Mouse (Mus musculus) liver, embryonic 12.5 days (tissue): ENCODE measurements around the gene Arhgap28. TPM values are rescaled to one million over a fixed set of nuclear protein-coding genes. Genes with fewer than 3 reads are reported as not detected.
"Not testable (repeated sequence)": the region's sequence is repeated elsewhere in the genome, so short reads cannot be mapped to it uniquely, and the experiment has no call there.

ENCODE experiments used
- ATAC-seq: fragments of 200-750 bp; cut with Nextera tagmentation; 2 replicates; pipeline ENCODE4 v1.8.0; 2017; ENCODE audit warnings: moderate number of reproducible peaks, mild to moderate bottlenecking, moderate library complexity
- H3K27ac ChIP-seq: fragments of 300-500 bp; sonication (generic); 2 replicates; pipeline ENCODE4 v1.5.1; 2016; ENCODE audit warnings: mild to moderate bottlenecking
- H3K27me3 ChIP-seq: fragments of 300-500 bp; sonication (generic); replicated peaks from 2 replicates; pipeline ENCODE4 v1.6.1; 2016; ENCODE audit warnings: mild to moderate bottlenecking, moderate library complexity
- H3K36me3 ChIP-seq: fragments of 300-500 bp; sonication (generic); 2 replicates; pipeline ENCODE4 v1.6.1; 2016; ENCODE audit warnings: mild to moderate bottlenecking, moderate library complexity
- H3K4me1 ChIP-seq: fragments of 300-500 bp; sonication (generic); 2 replicates; pipeline ENCODE4 v1.6.1; 2016
- H3K4me2 ChIP-seq: fragments of 300-500 bp; sonication (generic); 2 replicates; pipeline ENCODE4 v1.6.1; 2016; ENCODE audit warnings: mild to moderate bottlenecking, moderate library complexity
- H3K4me3 ChIP-seq: fragments of 300-500 bp; sonication (generic); 2 replicates; pipeline ENCODE4 v1.5.1; 2016; ENCODE audit warnings: mild to moderate bottlenecking, moderate library complexity
- H3K9ac ChIP-seq: fragments of 300-500 bp; sonication (generic); 2 replicates; pipeline ENCODE4 v1.6.1; 2016; ENCODE audit warnings: mild to moderate bottlenecking, moderate library complexity
- H3K9me3 ChIP-seq: fragments of 300-500 bp; sonication (generic); replicated peaks from 2 replicates; pipeline ENCODE4 v1.6.1; 2016; ENCODE audit warnings: mild to moderate bottlenecking, moderate library complexity
- WGBS: fragments of 180-500 bp; shearing (Covaris S2); methylation state at CpG from one replicate; pipeline ENCODE4 v1.1.7; 2016; ENCODE audit not compliant: insufficient replicate concordance; 5-methylcytosine and 5-hydroxymethylcytosine counted together
- polyA plus RNA-seq: library from polyadenylated mRNA; unstranded; fragments of >200 nt; fragmentation: Nextera tagmentation; extraction: Ambion mirVana; gene quantifications from 2 replicates; pipeline ENCODE4 v1.2.1, GENCODE M21; 2016

The Arhgap28 gene
- polyA plus RNA-seq, 1 experiment from 2014 or later = 5.9 TPM

DNA sequence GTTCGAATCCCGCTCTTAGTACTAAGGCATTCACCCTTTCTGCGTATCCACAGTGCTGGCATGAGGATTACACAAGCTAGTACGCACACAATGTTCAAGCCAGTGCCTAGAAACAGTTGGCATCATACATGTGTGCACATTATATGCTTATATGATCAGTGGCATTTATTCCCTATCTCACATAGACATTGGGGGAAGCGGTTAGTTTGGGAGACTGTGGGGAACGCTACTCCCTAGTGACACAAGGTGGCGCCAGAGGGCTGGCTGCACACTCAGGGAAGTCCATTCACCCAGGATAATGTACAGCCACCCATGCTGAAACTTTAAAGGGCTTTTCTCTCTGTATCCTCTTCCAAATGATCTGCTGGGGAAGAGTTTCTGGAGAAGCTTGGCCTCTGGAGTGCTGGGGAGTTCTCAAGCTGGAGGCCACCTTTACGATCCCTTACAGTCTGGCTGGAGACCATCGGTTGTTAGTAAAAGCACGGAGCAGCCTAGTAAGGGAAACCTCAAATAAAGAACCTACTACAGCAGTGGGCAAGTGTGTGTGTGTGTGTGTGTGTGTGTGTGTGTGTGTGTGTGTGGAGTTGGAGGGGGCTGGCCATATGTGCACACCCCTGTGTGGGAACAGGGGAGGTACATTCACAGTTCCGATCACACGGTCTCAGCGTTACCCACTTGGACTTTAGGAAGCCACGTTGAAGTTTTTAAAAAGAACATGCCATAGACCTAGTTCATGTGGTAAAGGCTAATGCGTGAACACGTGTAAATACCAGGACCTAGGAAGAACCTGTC lies 142.0 kb downstream of the Arhgap28 start:
- H3K36me3 ChIP-seq = peaks cover 6% of the 10 kb centered on the region; the same call in 1 of the 2 replicates
- H3K27ac ChIP-seq = no peak overlapping the region
- no peaks in the 10 kb centered on the region for H3K4me1 ChIP-seq
- H3K4me3 ChIP-seq = no peak overlapping the region
- no peaks in the 10 kb centered on the region for H3K27me3 ChIP-seq
- H3K9me3 ChIP-seq = no peaks in the 10 kb centered on the region
- WGBS = 73% methylated on average over 16 of the region's 16 CpGs
- no peak for ATAC-seq
- no peak overlapping the region for H3K9ac ChIP-seq
- no peak overlapping the region for H3K4me2 ChIP-seq

DNA sequence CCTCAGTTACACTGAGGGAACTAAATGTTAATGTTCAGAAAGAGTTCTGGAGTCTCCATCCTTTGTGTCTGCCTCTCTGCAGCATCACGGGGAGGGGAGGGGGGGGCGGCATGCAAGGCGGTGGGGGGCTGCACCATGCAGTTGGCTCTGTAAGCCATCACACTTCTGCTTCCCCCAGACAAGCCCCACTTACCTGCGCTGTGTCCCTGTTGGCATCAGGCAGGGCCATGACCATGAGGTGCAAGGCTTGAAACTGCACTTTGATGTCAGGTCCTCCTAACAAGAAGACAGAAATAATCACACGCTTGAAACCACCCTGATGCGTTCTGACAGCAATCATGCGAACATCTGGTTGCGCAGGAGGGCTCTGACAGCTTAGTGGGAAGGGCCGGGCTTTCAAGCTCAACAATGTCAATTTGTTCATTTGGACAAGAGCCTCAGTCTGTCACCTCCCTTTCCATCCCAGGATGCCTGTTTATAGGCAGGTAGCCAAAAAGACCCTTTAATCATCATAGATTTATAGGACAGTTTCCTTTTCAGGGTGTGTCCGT lies 142.8 kb downstream of the Arhgap28 start:
- WGBS = 84% methylated on average over 10 of the region's 10 CpGs
- Histone ChIP-seq H3K4me3 (no peak overlapping the region), H3K27me3 (no peaks in the 10 kb centered on the region), H3K9ac (no peak overlapping the region), H3K36me3 (peaks cover 6% of the 10 kb centered on the region; the same call in 1 of the 2 replicates), H3K4me2 (no peak overlapping the region), H3K4me1 (no peaks in the 10 kb centered on the region), H3K27ac (no peak overlapping the region), H3K9me3 (no peaks in the 10 kb centered on the region)
- no peak for ATAC-seq

DNA sequence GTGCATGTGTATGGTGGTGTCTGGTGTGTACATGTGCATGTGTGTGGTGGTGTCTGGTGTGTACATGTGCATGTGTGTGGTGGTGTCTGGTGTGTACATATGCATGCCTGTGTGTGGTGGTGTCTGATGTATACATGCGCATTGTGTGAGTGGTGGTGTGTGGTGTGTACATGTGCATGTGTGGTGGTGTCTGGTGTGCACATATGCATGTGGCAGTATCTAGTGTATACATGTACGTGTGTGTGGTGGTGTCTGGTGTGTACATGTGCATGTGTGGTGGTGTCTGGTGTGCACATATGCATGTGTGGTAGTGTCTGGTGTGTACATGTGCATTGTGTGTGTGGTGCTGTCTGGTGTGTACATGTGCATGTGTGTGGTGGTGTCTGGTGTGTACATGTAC lies 162.4 kb downstream of the Arhgap28 start:
- H3K27ac ChIP-seq, ATAC-seq, H3K27me3 ChIP-seq, H3K9ac ChIP-seq, H3K4me1 ChIP-seq, H3K9me3 ChIP-seq, H3K4me2 ChIP-seq, H3K4me3 ChIP-seq, H3K36me3 ChIP-seq: not testable (repeated sequence)
- 78% methylated on average over 2 of the region's 2 CpGs for WGBS

DNA sequence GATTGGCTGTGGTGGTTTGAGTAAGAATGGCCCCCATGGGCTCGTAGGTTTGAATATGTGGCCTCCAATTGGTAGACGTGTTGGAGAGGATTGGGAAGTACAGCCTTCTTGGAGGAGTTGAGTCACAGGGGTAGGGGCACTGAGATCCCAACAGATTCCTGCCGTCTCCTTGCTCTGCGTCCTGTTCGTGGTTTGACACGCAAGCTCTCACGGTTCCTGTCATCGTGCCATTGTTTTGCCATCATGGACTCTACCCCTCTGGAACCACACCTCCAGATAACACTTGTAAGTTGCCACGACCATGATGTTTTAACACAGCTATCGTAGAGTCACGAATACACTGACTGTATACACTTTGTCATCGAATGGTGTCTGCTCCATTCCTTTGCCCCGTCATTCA lies 165.0 kb downstream of the Arhgap28 start:
- ATAC-seq = no peak
- no peak overlapping the region for H3K4me2 ChIP-seq
- no peaks in the 10 kb centered on the region for H3K27me3 ChIP-seq
- H3K4me3 ChIP-seq = no peak overlapping the region
- H3K4me1 ChIP-seq = no peaks in the 10 kb centered on the region
- no peaks in the 10 kb centered on the region for H3K36me3 ChIP-seq
- WGBS = 67% methylated on average over 13 of the region's 13 CpGs
- H3K9ac ChIP-seq = no peak overlapping the region
- H3K9me3 ChIP-seq = 0 out of 2 replicates have a peak, but pooled peaks cover 14% of the 10 kb centered on the region
- no peak overlapping the region for H3K27ac ChIP-seq

DNA sequence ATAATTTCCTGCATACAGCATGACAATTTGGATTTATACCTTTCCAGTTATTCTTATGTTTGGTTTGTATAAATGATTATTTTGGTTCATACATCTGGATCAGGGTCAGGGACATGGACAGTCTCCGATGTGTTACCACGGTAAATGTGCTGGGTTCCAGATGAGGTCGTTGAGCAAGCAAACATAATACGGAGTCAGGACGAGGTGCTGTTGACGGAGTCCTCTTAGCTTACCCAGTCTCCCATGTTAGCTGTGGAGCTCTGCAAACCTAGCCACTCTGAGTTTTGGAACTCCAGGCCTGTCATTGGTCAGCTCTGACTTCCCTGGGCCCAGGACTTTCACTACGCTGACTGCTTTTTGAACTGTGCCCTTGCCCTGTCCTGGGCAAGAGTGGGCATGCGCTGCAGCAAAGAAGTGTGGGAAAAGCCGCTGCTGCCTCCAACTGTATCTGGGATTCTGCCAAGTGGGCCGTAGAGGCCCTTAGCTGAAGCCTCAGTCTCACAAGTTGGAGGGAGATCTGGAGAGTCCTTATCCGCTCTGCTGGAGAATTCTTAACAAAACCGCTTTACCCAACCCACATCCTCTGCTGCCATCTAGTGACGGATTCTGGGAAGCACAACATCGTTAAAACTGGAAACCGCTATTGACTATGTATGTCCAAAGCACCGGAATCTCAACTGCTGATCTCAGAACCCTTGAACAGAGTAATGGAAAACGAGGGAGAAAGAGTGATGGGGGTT lies 166.4 kb downstream of the Arhgap28 start:
- no peak overlapping the region for H3K9ac ChIP-seq
- H3K9me3 ChIP-seq = 0 out of 2 replicates have a peak, but pooled peaks cover 14% of the 10 kb centered on the region
- no peak for ATAC-seq
- 51% methylated on average over 17 of the region's 17 CpGs for WGBS
- H3K36me3 ChIP-seq = no peaks in the 10 kb centered on the region
- no peaks in the 10 kb centered on the region for H3K4me1 ChIP-seq
- H3K27me3 ChIP-seq = no peaks in the 10 kb centered on the region
- H3K4me2 ChIP-seq = no peak overlapping the region
- H3K4me3 ChIP-seq = no peak overlapping the region
- H3K27ac ChIP-seq = no peak overlapping the region

DNA sequence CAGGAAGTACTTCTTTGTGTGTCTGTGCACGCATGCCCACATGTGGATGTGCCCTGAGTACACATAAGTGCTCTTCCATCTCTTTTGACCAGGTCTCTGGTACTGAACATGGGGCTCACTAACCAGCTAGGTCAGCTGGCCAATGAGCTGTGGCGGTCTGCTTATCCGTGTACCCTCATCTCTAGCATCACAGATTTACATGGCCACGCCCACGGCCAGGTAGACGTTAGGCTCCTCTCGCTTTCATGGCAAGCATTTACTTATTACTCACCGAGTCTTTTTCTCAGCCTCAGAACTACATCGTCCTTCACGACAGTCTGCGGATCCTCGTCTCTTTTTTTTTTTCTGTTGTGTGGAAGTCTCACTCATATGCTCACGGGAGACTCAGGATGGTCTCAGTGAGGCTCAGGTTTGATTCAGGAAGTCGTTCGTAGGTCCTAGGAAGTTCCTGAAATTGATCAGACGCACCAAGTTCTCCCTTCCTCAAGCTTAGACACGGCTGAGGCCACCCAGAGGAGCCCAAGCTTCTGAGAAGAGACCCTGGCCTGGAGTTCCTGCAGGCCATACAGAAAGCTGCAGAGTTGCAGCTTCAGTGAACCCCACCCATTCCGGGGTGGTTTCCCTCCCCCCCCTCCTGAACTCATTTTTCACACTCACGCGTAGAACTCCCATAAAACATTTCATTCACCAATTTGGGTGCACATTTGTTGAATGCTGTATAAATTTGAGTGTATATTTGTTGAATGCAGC lies 167.6 kb downstream of the Arhgap28 start:
- no peak overlapping the region for H3K4me2 ChIP-seq
- no peak for ATAC-seq
- H3K4me3 ChIP-seq = no peak overlapping the region
- WGBS = 74% methylated on average over 20 of the region's 20 CpGs
- no peaks in the 10 kb centered on the region for H3K27me3 ChIP-seq
- H3K4me1 ChIP-seq = no peaks in the 10 kb centered on the region
- no peaks in the 10 kb centered on the region for H3K36me3 ChIP-seq
- no peak overlapping the region for H3K9ac ChIP-seq
- H3K9me3 ChIP-seq = 0 out of 2 replicates have a peak, but pooled peaks cover 14% of the 10 kb centered on the region
- H3K27ac ChIP-seq = no peak overlapping the region

DNA sequence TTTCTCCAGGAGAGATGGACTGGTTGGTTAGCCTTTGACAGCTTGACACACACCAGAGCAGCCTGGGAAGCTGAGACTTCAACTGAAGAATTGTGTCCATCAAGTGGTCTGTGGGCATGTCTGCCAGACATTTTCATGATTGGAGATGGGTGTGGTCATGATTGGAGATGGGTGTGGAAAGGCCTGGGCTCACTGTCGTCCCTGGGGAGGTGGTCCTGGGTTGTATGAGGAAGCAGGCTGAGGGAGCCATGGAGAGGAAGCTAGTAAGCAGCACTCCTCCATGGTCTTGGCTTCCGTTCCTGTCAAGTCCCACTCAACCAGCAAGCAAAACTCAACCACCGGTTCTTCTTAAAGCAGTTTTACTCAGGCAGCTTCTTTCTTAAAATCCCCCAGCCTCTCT lies 176.5 kb downstream of the Arhgap28 start:
- H3K9ac ChIP-seq = no peak overlapping the region
- H3K4me2 ChIP-seq = no peak overlapping the region
- H3K4me3 ChIP-seq = no peak overlapping the region
- H3K36me3 ChIP-seq = no peaks in the 10 kb centered on the region
- no peaks in the 10 kb centered on the region for H3K27me3 ChIP-seq
- peaks cover 4% of the 10 kb centered on the region; the same call in 1 of the 2 replicates for H3K9me3 ChIP-seq
- ATAC-seq = no peak
- no peaks in the 10 kb centered on the region for H3K4me1 ChIP-seq
- WGBS = 81% methylated on average over 3 of the region's 3 CpGs
- H3K27ac ChIP-seq = no peak overlapping the region

DNA sequence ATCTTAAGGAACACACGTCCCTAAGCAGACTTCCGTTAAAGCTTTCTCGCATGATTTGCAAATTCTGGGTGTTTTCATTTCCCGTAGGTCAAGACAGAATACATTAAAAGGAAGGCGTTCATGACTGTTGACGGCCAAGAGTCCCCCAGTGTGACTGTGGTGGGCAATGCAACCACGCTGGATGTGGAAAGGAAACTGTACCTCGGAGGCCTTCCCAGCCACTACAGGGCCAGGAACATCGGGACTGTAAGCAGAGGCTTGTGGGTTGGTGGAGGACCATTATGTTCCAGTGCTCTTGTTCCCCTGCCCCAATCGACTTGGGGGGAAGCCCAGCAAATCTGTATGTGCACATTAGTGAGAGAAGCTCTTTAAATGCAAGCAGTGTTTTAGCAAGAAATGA lies 187.0 kb downstream of the Arhgap28 start:
- H3K36me3 ChIP-seq = no peaks in the 10 kb centered on the region
- no peak overlapping the region for H3K27ac ChIP-seq
- no peak overlapping the region for H3K4me3 ChIP-seq
- ATAC-seq = no peak
- 72% methylated on average over 10 of the region's 10 CpGs for whole genome bisulfite sequencing
- H3K27me3 ChIP-seq = no peaks in the 10 kb centered on the region
- H3K4me2 ChIP-seq = no peak overlapping the region
- 0 out of 2 replicates have a peak, but pooled peaks cover 6% of the 10 kb centered on the region for H3K9me3 ChIP-seq
- H3K9ac ChIP-seq = no peak overlapping the region
- H3K4me1 ChIP-seq = no peaks in the 10 kb centered on the region

DNA sequence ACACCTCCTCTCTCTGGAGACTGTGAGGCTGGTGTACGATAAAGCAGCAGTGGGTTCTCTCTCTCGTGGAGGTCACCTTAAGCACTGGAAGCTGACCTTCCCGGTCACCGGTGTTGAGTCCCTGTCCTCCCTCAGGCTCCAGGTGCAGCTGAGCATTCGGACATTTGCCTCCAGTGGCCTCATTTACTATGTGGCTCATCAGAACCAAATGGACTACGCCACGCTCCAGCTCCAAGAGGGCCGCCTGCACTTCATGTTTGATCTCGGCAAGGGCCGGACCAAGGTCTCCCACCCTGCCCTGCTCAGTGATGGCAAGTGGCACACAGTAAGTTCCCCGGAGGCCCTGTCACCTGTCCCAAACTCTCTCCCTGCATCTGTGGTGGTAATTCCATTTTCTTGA lies 188.2 kb downstream of the Arhgap28 start:
- Histone ChIP-seq H3K4me1 (no peaks in the 10 kb centered on the region), H3K9ac (no peak overlapping the region), H3K4me3 (no peak overlapping the region), H3K36me3 (no peaks in the 10 kb centered on the region), H3K4me2 (no peak overlapping the region), H3K27me3 (no peaks in the 10 kb centered on the region), H3K9me3 (0 out of 2 replicates have a peak, but pooled peaks cover 6% of the 10 kb centered on the region), H3K27ac (no peak overlapping the region)
- WGBS = 84% methylated on average over 11 of the region's 11 CpGs
- ATAC-seq = no peak

DNA sequence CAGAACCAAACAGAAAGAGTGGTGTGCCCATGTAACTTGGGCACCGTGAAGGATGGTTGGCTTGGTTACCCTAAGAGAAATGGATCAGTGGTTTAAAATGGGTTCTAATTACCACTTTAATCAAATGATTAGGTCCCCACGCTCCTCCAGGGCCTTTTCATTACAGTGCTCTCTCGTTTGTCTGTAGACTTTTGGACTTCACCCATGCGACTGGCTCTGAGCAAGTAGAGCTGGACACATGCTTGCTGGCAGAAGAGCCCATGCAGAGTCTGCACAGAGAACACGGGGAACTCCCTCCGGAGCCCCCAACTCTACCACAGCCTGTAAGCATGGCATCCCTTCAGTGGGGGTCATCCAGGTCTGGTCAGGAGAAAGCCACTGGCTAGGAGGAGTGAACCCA lies 190.3 kb downstream of the Arhgap28 start:
- 77% methylated on average over 6 of the region's 6 CpGs for WGBS
- ATAC-seq = no peak

DNA sequence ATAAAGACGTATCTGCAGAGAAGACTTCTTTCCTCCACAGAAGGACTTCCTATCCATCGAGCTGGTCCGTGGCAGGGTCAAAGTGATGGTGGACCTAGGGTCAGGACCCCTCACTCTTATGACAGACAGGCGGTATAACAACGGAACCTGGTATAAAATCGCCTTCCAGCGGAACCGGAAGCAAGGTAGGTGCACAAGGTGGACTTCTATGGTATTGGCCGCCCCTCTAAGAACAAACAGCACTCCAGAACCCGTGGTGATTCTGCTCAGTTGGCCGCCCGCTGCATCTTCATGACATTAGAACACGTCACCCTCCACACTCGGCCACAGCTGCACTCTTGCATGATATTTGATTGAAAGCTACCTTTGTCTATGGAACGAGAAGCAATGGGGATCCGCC lies 194.7 kb downstream of the Arhgap28 start:
- H3K36me3 ChIP-seq = no peaks in the 10 kb centered on the region
- H3K4me2 ChIP-seq = no peak overlapping the region
- no peak overlapping the region for H3K27ac ChIP-seq
- no peak for ATAC-seq
- H3K4me3 ChIP-seq = no peak overlapping the region
- 76% methylated on average over 16 of the region's 16 CpGs for WGBS
- H3K4me1 ChIP-seq = no peaks in the 10 kb centered on the region
- no peaks in the 10 kb centered on the region for H3K27me3 ChIP-seq
- H3K9ac ChIP-seq = no peak overlapping the region
- no peaks in the 10 kb centered on the region for H3K9me3 ChIP-seq

More for the DNA sequence above, 190.3 kb downstream of the Arhgap28 start:
- H3K27me3 ChIP-seq = no peaks in the 10 kb centered on the region
- H3K27ac ChIP-seq = no peak overlapping the region
- H3K9me3 ChIP-seq = 0 out of 2 replicates have a peak, but pooled peaks cover 6% of the 10 kb centered on the region
- no peak overlapping the region for H3K9ac ChIP-seq
- H3K4me1 ChIP-seq = no peaks in the 10 kb centered on the region
- no peak overlapping the region for H3K4me2 ChIP-seq
- no peak overlapping the region for H3K4me3 ChIP-seq
- no peaks in the 10 kb centered on the region for H3K36me3 ChIP-seq
